Mouse (Mus musculus): ENCODE measurements around the gene Jmjd8. TPM values are rescaled to one million over a fixed set of nuclear protein-coding genes. Genes with fewer than 3 reads are reported as not detected.

The Jmjd8 gene
- polyA plus RNA-seq, 1 experiment from 2014 or later, result 55.6 TPM

GRCm38 (mm10) chr17:25880913-25881641 is 52.4 kb downstream of the Jmjd8 start:
- peak overlapping the region; percentile 68 for H3K27ac ChIP-seq (ENCODE audit: low read depth, low read length)
- H3K36me3 ChIP-seq (ENCODE audit: control insufficient read depth, insufficient read depth, low read length), result peaks cover 9% of the 10 kb centered on the region; the same call in 1 of the 2 replicates
- no peaks in the 10 kb centered on the region for H3K27me3 ChIP-seq (ENCODE audit: control insufficient read depth, insufficient read depth, low read length)
- peak overlapping the region; percentile 15; the same call in 1 of the 2 replicates for H3K9ac ChIP-seq (ENCODE audit: low read length)
- ATAC-seq (ENCODE audit: insufficient read depth, low FRiP score, low TSS enrichment) (no peak), DNase-seq (ENCODE audit: low spot score) (peak; percentile 67)
- no peaks in the 10 kb centered on the region for H3K9me3 ChIP-seq (ENCODE audit: control insufficient read depth, low read length)
- no peak overlapping the region for H3K4me3 ChIP-seq (ENCODE audit: low read depth, low read length)
- H3K4me2 ChIP-seq (ENCODE audit: low read depth), result 0 out of 2 replicates have a peak overlapping the region, but pooled peaks have one; percentile 6
- WGBS, result 5% methylated on average over 5 of the region's 5 CpGs
- peaks cover 21% of the 10 kb centered on the region for H3K4me1 ChIP-seq (ENCODE audit: control insufficient read depth, insufficient read depth, low read length)

Small RNA genes within 50 kb of the gene (microRNA-seq; reads per million reads assigned to microRNA genes)
- not detected for gene Mir3082
- gene Mir6966, result not detected

Other genes with a start within 250 kb of the Jmjd8 start
- gene Lmf1, start 249.8 kb upstream of the Jmjd8 start, polyA plus RNA-seq (2014; fragmentation: Nextera tagmentation; extraction: Ambion mirVana), result 23.6 and 23.9 TPM in 2 replicates
- 2.8 and 3.3 TPM in 2 replicates for gene Gng13, start 111.7 kb upstream of the Jmjd8 start, polyA plus RNA-seq (2014; fragmentation: Nextera tagmentation; extraction: Ambion mirVana)
- gene Chtf18, start 101.4 kb upstream of the Jmjd8 start, polyA plus RNA-seq (2014; fragmentation: Nextera tagmentation; extraction: Ambion mirVana), result 20.3 and 22.5 TPM in 2 replicates
- gene Rpusd1, start 101.2 kb upstream of the Jmjd8 start, polyA plus RNA-seq (2014; fragmentation: Nextera tagmentation; extraction: Ambion mirVana), result 21.5 and 22.9 TPM in 2 replicates
- 0.13 TPM in 1 of 2 replicates, not detected in the other for gene Mslnl, start 92.8 kb upstream of the Jmjd8 start, polyA plus RNA-seq (2014; fragmentation: Nextera tagmentation; extraction: Ambion mirVana)
- 0.42 TPM in 1 of 2 replicates, not detected in the other for gene Msln, start 74.5 kb upstream of the Jmjd8 start, polyA plus RNA-seq (2014; fragmentation: Nextera tagmentation; extraction: Ambion mirVana)
- 22.9 and 27.8 TPM in 2 replicates for gene Narfl, start 55.1 kb upstream of the Jmjd8 start, polyA plus RNA-seq (2014; fragmentation: Nextera tagmentation; extraction: Ambion mirVana)
- gene Haghl, start 43.2 kb upstream of the Jmjd8 start, polyA plus RNA-seq (2014; fragmentation: Nextera tagmentation; extraction: Ambion mirVana), result 74.6 and 77.3 TPM in 2 replicates
- gene Ccdc78, start 42.3 kb upstream of the Jmjd8 start, polyA plus RNA-seq (2014; fragmentation: Nextera tagmentation; extraction: Ambion mirVana), result 0.15 and 0.34 TPM in 2 replicates
- gene Fam173a, start 36.0 kb upstream of the Jmjd8 start, polyA plus RNA-seq (2014; fragmentation: Nextera tagmentation; extraction: Ambion mirVana), result 65.7 and 66.6 TPM in 2 replicates
- 0.78 TPM in 1 of 2 replicates, not detected in the other for gene AC134908.4, start 33.2 kb upstream of the Jmjd8 start, polyA plus RNA-seq (2014; fragmentation: Nextera tagmentation; extraction: Ambion mirVana)
- 29.4 and 38.8 TPM in 2 replicates for gene Metrn, start 31.7 kb upstream of the Jmjd8 start, polyA plus RNA-seq (2014; fragmentation: Nextera tagmentation; extraction: Ambion mirVana)
- 13.2 and 14.7 TPM in 2 replicates for gene Fbxl16, start 19.8 kb upstream of the Jmjd8 start, polyA plus RNA-seq (2014; fragmentation: Nextera tagmentation; extraction: Ambion mirVana)
- 29.2 and 31.8 TPM in 2 replicates for gene Wdr24, start 5.2 kb upstream of the Jmjd8 start, polyA plus RNA-seq (2014; fragmentation: Nextera tagmentation; extraction: Ambion mirVana)
- 327 and 334 TPM in 2 replicates for gene Stub1, start 4.5 kb downstream of the Jmjd8 start, polyA plus RNA-seq (2014; fragmentation: Nextera tagmentation; extraction: Ambion mirVana)
- gene Rhbdl1, start 8.4 kb downstream of the Jmjd8 start, polyA plus RNA-seq (2014; fragmentation: Nextera tagmentation; extraction: Ambion mirVana), result 4.3 and 4.4 TPM in 2 replicates
- 1.2 and 2.9 TPM in 2 replicates for gene Gm20683, start 12.9 kb downstream of the Jmjd8 start, polyA plus RNA-seq (2014; fragmentation: Nextera tagmentation; extraction: Ambion mirVana)
- gene Rhot2, start 16.0 kb downstream of the Jmjd8 start, polyA plus RNA-seq (2014; fragmentation: Nextera tagmentation; extraction: Ambion mirVana), result 8.6 and 10.5 TPM in 2 replicates
- gene Wdr90, start 32.6 kb downstream of the Jmjd8 start, polyA plus RNA-seq (2014; fragmentation: Nextera tagmentation; extraction: Ambion mirVana), result 17.8 and 20.3 TPM in 2 replicates
- 8.2 and 8.7 TPM in 2 replicates for gene Mcrip2, start 39.9 kb downstream of the Jmjd8 start, polyA plus RNA-seq (2014; fragmentation: Nextera tagmentation; extraction: Ambion mirVana)
- gene Mettl26, start 46.2 kb downstream of the Jmjd8 start, polyA plus RNA-seq (2014; fragmentation: Nextera tagmentation; extraction: Ambion mirVana), result 57.8 and 58.8 TPM in 2 replicates
- gene Wfikkn1, start 52.0 kb downstream of the Jmjd8 start, polyA plus RNA-seq (2014; fragmentation: Nextera tagmentation; extraction: Ambion mirVana), result 1.2 and 1.7 TPM in 2 replicates
- gene Rab40c, start 90.9 kb downstream of the Jmjd8 start, polyA plus RNA-seq (2014; fragmentation: Nextera tagmentation; extraction: Ambion mirVana), result 23.6 and 25.9 TPM in 2 replicates
- 51.6 and 60.9 TPM in 2 replicates for gene Pigq, start 116.1 kb downstream of the Jmjd8 start, polyA plus RNA-seq (2014; fragmentation: Nextera tagmentation; extraction: Ambion mirVana)
- 0.11 and 0.38 TPM in 2 replicates for gene Nhlrc4, start 116.1 kb downstream of the Jmjd8 start, polyA plus RNA-seq (2014; fragmentation: Nextera tagmentation; extraction: Ambion mirVana)
- not detected in 2 replicates for gene A930017K11Rik, start 123.7 kb downstream of the Jmjd8 start, polyA plus RNA-seq (2014; fragmentation: Nextera tagmentation; extraction: Ambion mirVana)
- gene Capn15, start 156.9 kb downstream of the Jmjd8 start, polyA plus RNA-seq (2014; fragmentation: Nextera tagmentation; extraction: Ambion mirVana), result 21.0 and 23.3 TPM in 2 replicates
- gene Rab11fip3, start 240.7 kb downstream of the Jmjd8 start, polyA plus RNA-seq (2014; fragmentation: Nextera tagmentation; extraction: Ambion mirVana), result 24.4 and 24.8 TPM in 2 replicates

Data from neural tube, embryonic 11.5 days (tissue).